Comparison of ENCODE assay signal across 35 mouse cellular contexts in the genomic region with DNA sequence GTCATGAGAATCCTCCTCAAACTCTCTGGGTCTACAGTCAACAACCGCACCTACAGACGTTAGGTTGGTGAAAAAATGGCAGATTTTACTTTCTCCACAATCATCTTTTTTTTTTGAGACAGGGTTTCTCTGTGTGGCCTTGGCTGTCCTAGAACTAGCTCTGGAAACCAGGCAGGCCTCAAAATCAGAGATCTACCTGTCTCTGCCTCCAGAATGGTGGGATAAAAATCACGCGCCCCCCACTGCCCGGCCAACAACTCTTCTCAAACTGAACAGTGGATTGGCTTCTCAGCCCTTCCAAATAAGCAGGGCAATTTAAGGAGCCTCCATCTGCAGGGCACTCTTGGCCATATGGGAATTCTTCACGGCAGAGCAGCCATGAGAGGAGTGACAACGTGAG.
"Had no signal": no experiment of that assay in that cellular context is flagged by ENCODE, and none has a peak within 500 bp of the region (broad histone marks: within the 10 kb centered on the region; RNA-seq: fewer than 3 reads in every experiment).

No protein-coding gene starts in this region.

- H3K4me3 ChIP-seq: heart, embryonic 10.5 days; heart, embryonic 12.5 days; heart, embryonic 13.5 days; heart, embryonic 15.5 days; hindbrain, embryonic 10.5 days; hindbrain, embryonic 12.5 days; hindbrain, embryonic 13.5 days; hindbrain, embryonic 15.5 days; intestine, embryonic 15.5 days; kidney, embryonic 15.5 days; layer of hippocampus, adult 2 months had no signal

- DNase-seq: heart, postnatal 10 days; heart, postnatal 14 days; heart, postnatal 36 days; heart, postnatal 4 days; kidney, adult 11 months; kidney, adult 18-20 months; kidney, adult 2 months; kidney, adult 8-10 months; kidney, adult 9 months; kidney, postnatal 10 days; kidney, postnatal 14 days; kidney, postnatal 25 days; kidney, postnatal 36 days; kidney, postnatal 4 days; layer of hippocampus, adult 9-11 months; layer of hippocampus, postnatal 36 days had no signal

- H3K4me2 ChIP-seq: heart, embryonic 11.5 days; heart, embryonic 12.5 days; heart, embryonic 13.5 days; heart, embryonic 15.5 days; hindbrain, embryonic 12.5 days; hindbrain, embryonic 13.5 days; hindbrain, embryonic 14.5 days; hindbrain, embryonic 15.5 days; intestine, embryonic 15.5 days; kidney, embryonic 15.5 days had no signal

- H3K27me3 ChIP-seq: heart, embryonic 12.5 days; heart, embryonic 13.5 days; heart, embryonic 15.5 days; hindbrain, embryonic 12.5 days; hindbrain, embryonic 13.5 days; hindbrain, embryonic 15.5 days; intestine, embryonic 15.5 days; kidney, embryonic 15.5 days had no signal

- ATAC-seq: hindbrain, embryonic 16.5 days; hindbrain, postnatal 0 days; inflammation-experienced regulatory T-cells, adult 6 months; intestine, embryonic 15.5 days; intestine, embryonic 16.5 days; intestine, postnatal 0 days had no signal

- H3K27ac ChIP-seq: heart, embryonic 10.5 days; heart, embryonic 13.5 days; heart, embryonic 15.5 days; hindbrain, embryonic 10.5 days; hindbrain, embryonic 12.5 days; hindbrain, embryonic 13.5 days; hindbrain, embryonic 14.5 days; hindbrain, embryonic 15.5 days; hindbrain, postnatal 0 days; intestine, embryonic 15.5 days; kidney, embryonic 15.5 days; kidney, postnatal 0 days; layer of hippocampus, adult 2 months had no signal

- H3K9ac ChIP-seq: heart, embryonic 12.5 days; heart, embryonic 13.5 days; heart, embryonic 15.5 days; hindbrain, embryonic 12.5 days; hindbrain, embryonic 13.5 days; hindbrain, embryonic 14.5 days; hindbrain, embryonic 15.5 days; intestine, embryonic 15.5 days; kidney, embryonic 15.5 days had no signal

- H3K4me1 ChIP-seq: intestine, embryonic 15.5 days had no signal

- H3K9me3 ChIP-seq: heart, embryonic 10.5 days; heart, embryonic 13.5 days; heart, embryonic 15.5 days; hindbrain, embryonic 10.5 days; hindbrain, embryonic 12.5 days; hindbrain, embryonic 13.5 days; hindbrain, embryonic 15.5 days; intestine, embryonic 15.5 days; kidney, embryonic 15.5 days had no signal
